Mouse (Mus musculus) fat pad, adult 2 months (tissue): ENCODE measurements at regions not wholly inside any gene's neighbourhood (a gene's known extent, or its start where the extent isn't known, plus 50 kb on each side); places are given as distances from the start of the nearest gene placed in this dataset.

Experiments used
- DNase-seq: peaks from one replicate; pipeline ENCODE4 v3.0.0-alpha.2; 2011; ENCODE audit warnings: low read depth, low spot score; ENCODE audit errors: extremely low read depth

GRCm38 (mm10) chr6:31158648-31159047 is 199.8 kb upstream of the Klf14 start:
- no peak for DNase-seq

GRCm38 (mm10) chr6:31159240-31159639 is 200.4 kb upstream of the Klf14 start:
- no peak for DNase-seq

- DNase-seq: no peak
These were observed 201.2 kb upstream of the Klf14 start for GRCm38 (mm10) chr6:31159935-31160670.

GRCm38 (mm10) chr6:31161445-31162340 is 202.8 kb upstream of the Klf14 start:
- no peak for DNase-seq

GRCm38 (mm10) chr6:31165011-31165410 is 206.1 kb upstream of the Klf14 start:
- DNase-seq: no peak

- no peak for DNase-seq
These were observed 207.5 kb upstream of the Klf14 start for GRCm38 (mm10) chr6:31166347-31166746.

GRCm38 (mm10) chr6:31167732-31168131 is 208.9 kb upstream of the Klf14 start:
- DNase-seq: no peak

GRCm38 (mm10) chr6:31168730-31169129 is 209.9 kb upstream of the Klf14 start:
- DNase-seq: no peak

- no peak for DNase-seq
These were observed 210.5 kb upstream of the Klf14 start for GRCm38 (mm10) chr6:31169343-31169742.

GRCm38 (mm10) chr6:31169868-31170600 is 211.2 kb upstream of the Klf14 start:
- DNase-seq: no peak

GRCm38 (mm10) chr6:31171831-31172569 is 213.1 kb upstream of the Klf14 start:
- no peak for DNase-seq

- DNase-seq: no peak
These were observed 216.9 kb upstream of the Klf14 start for GRCm38 (mm10) chr6:31175769-31176168.

- DNase-seq: no peak
These were observed 217.5 kb upstream of the Klf14 start for GRCm38 (mm10) chr6:31176368-31176767.

- no peak for DNase-seq
These were observed 218.0 kb upstream of the Klf14 start for GRCm38 (mm10) chr6:31176831-31177230.

GRCm38 (mm10) chr6:31178201-31178880 is 219.5 kb upstream of the Klf14 start:
- DNase-seq: peak; percentile 26

GRCm38 (mm10) chr6:31182284-31182683 is 216.3 kb upstream of the Mkln1 start:
- no peak for DNase-seq

- DNase-seq: no peak
These were observed 215.4 kb upstream of the Mkln1 start for GRCm38 (mm10) chr6:31183127-31183526.

GRCm38 (mm10) chr6:31184554-31184953 is 214.0 kb upstream of the Mkln1 start:
- no peak for DNase-seq

GRCm38 (mm10) chr6:31185151-31185550 is 213.4 kb upstream of the Mkln1 start:
- no peak for DNase-seq

GRCm38 (mm10) chr6:31188066-31188465 is 210.5 kb upstream of the Mkln1 start:
- DNase-seq: no peak
